Mouse (Mus musculus): ENCODE data around the gene Gfpt1. TPM values are rescaled to one million over a fixed set of nuclear protein-coding genes. Genes with fewer than 3 reads are reported as not detected.

Gene Gfpt1
- polyA plus RNA-seq, 1 experiment = 78.5 TPM

DNA sequence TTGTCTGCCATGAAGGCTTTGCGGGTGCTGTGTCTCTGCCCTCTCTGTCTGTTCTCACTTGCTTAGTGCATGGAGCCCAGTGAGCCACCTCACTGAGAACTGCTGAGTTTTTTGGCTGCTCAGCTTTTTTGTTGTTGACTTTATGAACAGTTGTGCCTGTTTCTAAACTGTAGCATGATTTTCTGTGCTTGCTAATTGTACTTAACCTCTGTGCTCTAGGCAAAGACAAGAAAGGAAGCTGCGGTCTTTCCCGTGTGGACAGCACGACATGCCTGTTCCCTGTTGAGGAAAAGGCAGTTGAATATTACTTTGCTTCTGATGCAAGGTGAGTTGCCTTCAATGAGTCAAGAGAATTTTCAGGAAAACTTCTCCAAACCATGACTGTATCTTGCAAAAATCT is 20.9 kb downstream of the Gfpt1 start:
- Histone ChIP-seq H3K27ac (ENCODE audit: insufficient read depth, low read length) (no peak overlapping the region), H3K4me1 (ENCODE audit: control insufficient read depth, insufficient read depth, low read length) (no peaks in the 10 kb centered on the region), H3K4me3 (ENCODE audit: insufficient read depth, low read length) (no peak overlapping the region)
- TF ChIP-seq CTCF (IDR thresholded peaks at IDR 0.05; ENCODE audit: borderline replicate concordance, insufficient read depth, low read length) (no peak), POLR2A (IDR thresholded peaks at IDR 0.05; ENCODE audit: low read depth, low read length) (no peak)

DNA sequence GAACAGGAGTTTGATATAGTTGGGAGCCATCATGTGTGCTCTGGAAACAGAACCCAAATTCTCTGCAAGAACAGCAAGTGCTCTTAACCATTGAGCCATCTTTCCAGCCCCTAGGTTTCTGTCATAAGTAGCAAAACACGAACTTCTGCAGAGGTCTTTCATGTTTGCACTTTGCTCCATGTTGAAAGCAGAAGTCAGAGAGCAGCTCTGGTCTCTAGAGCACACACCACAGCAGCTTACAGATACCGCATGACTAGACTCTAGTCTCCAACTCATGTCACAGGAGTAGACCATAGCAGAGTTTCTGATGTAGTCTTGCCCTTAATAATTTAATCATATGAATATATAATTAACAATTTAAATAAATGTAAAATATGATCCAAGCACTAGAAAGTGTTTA is 25.6 kb downstream of the Gfpt1 start:
- Histone ChIP-seq H3K4me3 (ENCODE audit: insufficient read depth, low read length) (no peak overlapping the region), H3K27ac (ENCODE audit: insufficient read depth, low read length) (no peak overlapping the region), H3K4me1 (ENCODE audit: control insufficient read depth, insufficient read depth, low read length) (peaks cover 5% of the 10 kb centered on the region; the same call in 1 of the 2 replicates)
- TF ChIP-seq POLR2A (IDR thresholded peaks at IDR 0.05; ENCODE audit: low read depth, low read length) = no peak
- no peak for TF ChIP-seq CTCF (IDR thresholded peaks at IDR 0.05; ENCODE audit: borderline replicate concordance, insufficient read depth, low read length)

DNA sequence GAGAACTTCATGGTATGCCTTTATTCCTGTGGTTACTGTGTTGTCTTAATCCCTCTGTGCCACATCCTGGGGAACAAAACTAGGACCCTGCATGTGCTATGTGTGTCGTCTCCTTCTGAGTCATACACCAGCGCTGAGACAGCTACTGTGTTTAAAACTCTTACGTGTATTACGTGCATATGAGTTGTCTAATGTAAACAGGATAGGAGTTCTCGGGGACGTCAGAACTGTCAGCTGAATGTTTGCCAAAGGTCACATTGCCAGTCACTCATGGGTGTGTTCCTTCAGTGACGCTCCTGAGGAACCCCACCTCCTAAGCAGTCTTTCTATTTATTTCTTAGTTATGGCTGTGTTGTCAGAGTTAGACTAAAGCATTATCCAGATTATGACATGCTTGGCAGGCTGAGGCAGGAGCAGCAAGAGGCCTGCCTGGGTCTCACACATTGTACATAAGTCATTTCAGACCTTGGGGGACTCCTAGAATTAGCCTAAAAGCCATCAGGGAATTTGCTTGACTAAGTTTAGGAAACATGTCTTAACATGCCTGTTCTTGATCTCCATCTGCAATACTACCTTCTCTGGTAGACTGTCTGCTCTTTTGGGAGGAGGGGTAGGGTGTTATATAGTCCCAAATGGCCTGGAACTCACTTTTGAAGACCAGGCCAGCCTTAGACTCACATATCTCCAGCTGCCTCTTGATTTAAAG is 26.7 kb downstream of the Gfpt1 start:
- TF ChIP-seq CTCF (IDR thresholded peaks at IDR 0.05; ENCODE audit: borderline replicate concordance, insufficient read depth, low read length) = no peak
- no peak for TF ChIP-seq POLR2A (IDR thresholded peaks at IDR 0.05; ENCODE audit: low read depth, low read length)
- peaks cover 5% of the 10 kb centered on the region; the same call in 1 of the 2 replicates for H3K4me1 ChIP-seq (ENCODE audit: control insufficient read depth, insufficient read depth, low read length)
- H3K27ac ChIP-seq (ENCODE audit: insufficient read depth, low read length) = peak overlapping the region; percentile 84
- no peak overlapping the region for H3K4me3 ChIP-seq (ENCODE audit: insufficient read depth, low read length)

DNA sequence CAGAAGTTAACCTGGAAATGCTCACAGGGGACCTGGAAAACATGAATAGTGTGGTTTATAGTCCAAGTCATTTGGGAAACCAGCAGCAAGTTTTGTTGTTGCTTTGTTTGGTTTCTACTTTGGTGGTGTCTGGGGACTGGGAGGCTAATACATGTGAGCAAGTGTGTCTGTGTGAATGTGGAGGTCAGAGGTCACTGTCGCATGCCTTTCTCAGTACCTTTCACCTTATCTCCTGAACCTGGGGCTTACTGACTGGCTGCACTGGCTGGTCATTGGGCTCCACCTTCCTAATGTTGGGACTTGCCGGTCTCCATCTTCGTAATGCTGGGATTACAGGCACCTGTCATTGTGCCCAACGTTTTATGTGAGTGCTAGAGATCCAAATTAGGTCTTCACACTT is 28.0 kb downstream of the Gfpt1 start:
- no peak overlapping the region for H3K4me3 ChIP-seq (ENCODE audit: insufficient read depth, low read length)
- peaks cover 5% of the 10 kb centered on the region; the same call in 1 of the 2 replicates for H3K4me1 ChIP-seq (ENCODE audit: control insufficient read depth, insufficient read depth, low read length)
- H3K27ac ChIP-seq (ENCODE audit: insufficient read depth, low read length) = no peak overlapping the region
- TF ChIP-seq CTCF (IDR thresholded peaks at IDR 0.05; ENCODE audit: borderline replicate concordance, insufficient read depth, low read length) = no peak
- no peak for TF ChIP-seq POLR2A (IDR thresholded peaks at IDR 0.05; ENCODE audit: low read depth, low read length)

DNA sequence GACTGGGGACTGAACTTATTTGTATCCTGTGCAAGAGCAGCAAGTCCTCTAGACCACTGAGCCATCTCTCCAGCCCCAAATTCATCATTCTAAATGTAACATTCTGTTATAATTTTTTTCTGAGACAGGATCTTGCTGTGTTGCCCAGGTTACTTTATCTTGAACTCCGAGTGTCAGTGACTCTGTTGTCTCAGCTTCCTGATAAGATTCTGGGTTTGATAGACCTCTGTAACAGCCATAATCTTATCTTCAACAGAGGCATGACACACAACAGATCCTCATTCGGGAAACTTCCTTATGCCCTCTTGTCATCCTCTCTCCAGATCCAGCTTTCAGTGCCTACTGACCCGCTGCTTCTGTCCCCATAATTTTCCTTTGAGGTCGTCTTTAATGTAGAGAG is 30.1 kb downstream of the Gfpt1 start:
- TF ChIP-seq CTCF (IDR thresholded peaks at IDR 0.05; ENCODE audit: borderline replicate concordance, insufficient read depth, low read length) (no peak), POLR2A (IDR thresholded peaks at IDR 0.05; ENCODE audit: low read depth, low read length) (no peak)
- H3K27ac ChIP-seq (ENCODE audit: insufficient read depth, low read length) = no peak overlapping the region
- no peak overlapping the region for H3K4me3 ChIP-seq (ENCODE audit: insufficient read depth, low read length)
- peaks cover 8% of the 10 kb centered on the region; the same call in 1 of the 2 replicates for H3K4me1 ChIP-seq (ENCODE audit: control insufficient read depth, insufficient read depth, low read length)

DNA sequence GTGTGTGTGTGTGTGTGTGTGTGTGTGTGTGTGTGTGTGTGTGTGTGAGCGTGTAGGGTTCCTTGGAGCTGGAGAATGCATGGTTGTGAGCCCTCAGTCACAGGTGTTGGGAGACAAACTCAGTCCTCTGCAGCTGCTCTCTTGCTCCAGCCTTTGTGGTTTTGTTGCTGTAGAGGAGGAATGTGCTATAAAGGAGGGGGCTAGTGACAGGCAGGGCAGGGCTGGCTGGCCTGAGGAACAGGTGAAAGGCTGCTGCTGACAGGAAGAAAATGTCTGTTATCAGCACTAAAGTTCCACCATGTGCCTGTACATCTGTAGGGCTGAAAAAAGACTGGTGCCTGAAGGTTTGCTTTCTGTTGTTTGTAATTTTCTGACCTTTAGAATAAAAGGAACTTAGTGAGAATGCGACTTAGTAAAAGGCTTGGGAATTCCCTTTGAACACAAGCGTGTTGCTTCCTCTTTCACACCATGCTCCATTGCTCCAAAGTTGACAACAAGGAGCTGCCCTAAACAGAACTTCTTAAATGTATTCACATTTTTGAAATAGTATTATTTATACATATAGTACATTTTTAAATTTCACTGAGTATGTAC is 32.5 kb downstream of the Gfpt1 start:
- no peak overlapping the region for H3K27ac ChIP-seq (ENCODE audit: insufficient read depth, low read length)
- H3K4me3 ChIP-seq (ENCODE audit: insufficient read depth, low read length) = no peak overlapping the region
- H3K4me1 ChIP-seq (ENCODE audit: control insufficient read depth, insufficient read depth, low read length) = 0 out of 2 replicates have a peak, but pooled peaks cover 5% of the 10 kb centered on the region
- TF ChIP-seq CTCF (IDR thresholded peaks at IDR 0.05; ENCODE audit: borderline replicate concordance, insufficient read depth, low read length) = no peak
- TF ChIP-seq POLR2A (IDR thresholded peaks at IDR 0.05; ENCODE audit: low read depth, low read length) = no peak

DNA sequence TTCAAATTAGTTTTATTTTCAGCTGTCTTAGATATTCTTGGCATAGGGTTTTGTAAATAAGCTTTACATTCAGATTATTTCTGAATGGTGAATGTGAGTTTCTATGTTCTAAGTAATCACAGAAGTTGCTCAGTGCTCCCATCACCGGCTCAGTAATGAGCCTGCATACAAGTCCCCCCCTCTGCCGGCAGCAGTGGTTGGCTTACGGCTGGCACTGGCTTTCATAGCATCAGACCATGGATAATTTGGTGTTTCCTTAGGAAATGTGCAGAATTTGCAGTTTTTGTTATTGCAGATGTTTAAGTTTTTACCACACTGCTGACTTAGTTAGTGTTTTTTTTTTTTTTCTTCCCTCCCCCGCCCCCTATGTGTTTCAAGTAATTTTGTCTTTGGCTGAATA is 36.8 kb downstream of the Gfpt1 start:
- Histone ChIP-seq H3K4me1 (ENCODE audit: control insufficient read depth, insufficient read depth, low read length) (0 out of 2 replicates have a peak, but pooled peaks cover 5% of the 10 kb centered on the region), H3K27ac (ENCODE audit: insufficient read depth, low read length) (no peak overlapping the region), H3K4me3 (ENCODE audit: insufficient read depth, low read length) (no peak overlapping the region)
- TF ChIP-seq POLR2A (IDR thresholded peaks at IDR 0.05; ENCODE audit: low read depth, low read length) = no peak
- TF ChIP-seq CTCF (IDR thresholded peaks at IDR 0.05; ENCODE audit: borderline replicate concordance, insufficient read depth, low read length) = no peak

DNA sequence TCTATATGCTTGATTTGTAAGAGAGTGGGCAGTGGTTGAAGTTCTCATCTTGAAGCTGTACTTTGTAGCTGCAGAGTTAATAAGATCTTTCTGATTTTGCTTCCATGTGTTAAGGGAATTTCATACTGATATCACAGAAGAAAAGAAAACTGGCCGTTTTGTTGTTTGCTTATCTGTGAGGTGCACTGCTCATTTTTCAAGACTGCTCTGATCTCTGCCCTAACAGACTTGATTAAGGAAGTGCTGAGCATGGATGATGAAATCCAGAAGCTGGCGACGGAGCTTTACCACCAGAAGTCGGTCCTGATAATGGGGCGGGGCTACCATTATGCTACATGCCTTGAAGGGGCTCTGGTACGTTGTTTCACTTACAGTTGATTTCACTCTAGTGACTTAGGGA is 42.4 kb downstream of the Gfpt1 start:
- Histone ChIP-seq H3K27ac (ENCODE audit: insufficient read depth, low read length) (no peak overlapping the region), H3K4me1 (ENCODE audit: control insufficient read depth, insufficient read depth, low read length) (no peaks in the 10 kb centered on the region), H3K4me3 (ENCODE audit: insufficient read depth, low read length) (no peak overlapping the region)
- TF ChIP-seq CTCF (IDR thresholded peaks at IDR 0.05; ENCODE audit: borderline replicate concordance, insufficient read depth, low read length) = no peak
- no peak for TF ChIP-seq POLR2A (IDR thresholded peaks at IDR 0.05; ENCODE audit: low read depth, low read length)

DNA sequence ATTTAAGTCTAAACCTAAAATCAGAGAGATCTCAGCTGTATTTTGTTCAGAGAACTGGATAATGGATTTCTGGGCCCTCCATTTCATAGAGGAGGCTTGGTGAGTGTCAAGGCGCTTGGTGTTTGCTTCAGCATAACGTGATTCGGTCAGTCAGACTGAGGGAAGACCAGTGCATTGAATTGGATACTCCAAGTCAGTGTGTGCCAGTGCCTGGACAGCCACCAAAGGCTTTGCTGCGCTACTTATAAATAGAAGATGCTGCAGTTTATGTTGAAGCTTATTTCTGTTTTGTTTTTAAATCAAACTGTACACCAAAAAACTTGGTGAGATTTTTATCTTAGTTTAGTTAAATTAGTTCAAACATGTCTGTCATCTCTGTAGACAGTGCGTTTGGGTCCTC is 45.7 kb downstream of the Gfpt1 start:
- TF ChIP-seq CTCF (IDR thresholded peaks at IDR 0.05; ENCODE audit: borderline replicate concordance, insufficient read depth, low read length) = no peak
- TF ChIP-seq POLR2A (IDR thresholded peaks at IDR 0.05; ENCODE audit: low read depth, low read length) = no peak
- Histone ChIP-seq H3K4me1 (ENCODE audit: control insufficient read depth, insufficient read depth, low read length) (no peaks in the 10 kb centered on the region), H3K4me3 (ENCODE audit: insufficient read depth, low read length) (no peak overlapping the region)

DNA sequence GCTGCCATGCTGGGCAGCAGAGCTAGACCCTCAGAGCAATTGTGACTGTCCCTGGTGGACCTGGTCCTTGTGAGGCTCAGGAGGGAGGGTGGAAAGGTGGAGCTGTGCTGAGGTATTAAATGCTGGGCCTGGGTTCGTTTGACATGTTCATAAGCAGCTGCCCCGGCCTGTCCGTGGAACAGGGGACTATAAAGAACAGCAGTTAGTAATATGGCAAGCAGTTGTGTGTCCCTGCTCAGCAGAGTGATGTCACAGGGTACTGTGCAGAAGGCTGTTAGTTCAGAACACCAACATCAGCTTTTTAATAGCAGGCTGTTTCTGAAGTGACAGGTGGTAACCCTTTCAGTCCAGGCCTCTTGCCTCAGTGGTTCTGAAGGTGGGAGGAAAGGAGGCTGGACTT is 48.2 kb downstream of the Gfpt1 start:
- Histone ChIP-seq H3K27ac (ENCODE audit: insufficient read depth, low read length) (no peak overlapping the region), H3K4me3 (ENCODE audit: insufficient read depth, low read length) (no peak overlapping the region), H3K4me1 (ENCODE audit: control insufficient read depth, insufficient read depth, low read length) (no peaks in the 10 kb centered on the region)
- TF ChIP-seq POLR2A (IDR thresholded peaks at IDR 0.05; ENCODE audit: low read depth, low read length) = no peak

More for the DNA sequence above, 45.7 kb downstream of the Gfpt1 start:
- no peak overlapping the region for H3K27ac ChIP-seq (ENCODE audit: insufficient read depth, low read length)
